8 mouse cellular contexts compared by ENCODE assay signal in genomic region chr5:110770031-110770445, GRCm38 (mm10). TPM values are rescaled to one million over a fixed set of nuclear protein-coding genes. Genes with fewer than 3 reads are reported as not detected.
A peak's percentile ranks its signal among the peaks of the same experiment; 100 is the strongest.
DNase-seq lines count a peak whose midpoint lies in the region; ATAC-seq and TF ChIP-seq lines count a peak whose summit lies in the region.

No protein-coding gene starts in this region.

- H3K36me3 ChIP-seq in kidney, embryonic 14.5 days (ENCODE audit: control insufficient read depth, insufficient read depth, low read length) = peaks cover 19% of the 10 kb centered on the region
- peaks cover 58% of the 10 kb centered on the region for H3K36me3 ChIP-seq in G1E (replicated peaks)
- H3K36me3 ChIP-seq in embryonic facial prominence, embryonic 10.5 days (replicated peaks) = peaks cover 48% of the 10 kb centered on the region
- peaks cover 6% of the 10 kb centered on the region; the same call in 1 of the 2 replicates for H3K36me3 ChIP-seq in hindbrain, postnatal 0 days (ENCODE audit: insufficient read depth, low read length)
- H3K36me3 ChIP-seq in midbrain, embryonic 12.5 days = peaks cover 18% of the 10 kb centered on the region

- peaks cover 11% of the 10 kb centered on the region for H3K4me1 ChIP-seq in kidney, embryonic 14.5 days (ENCODE audit: control insufficient read depth, insufficient read depth, low read length)
- H3K4me1 ChIP-seq in G1E (ENCODE audit: insufficient read depth, low read depth, low read length) = peaks cover 69% of the 10 kb centered on the region
- peaks cover 16% of the 10 kb centered on the region for H3K4me1 ChIP-seq in embryonic facial prominence, embryonic 10.5 days
- H3K4me1 ChIP-seq in hindbrain, postnatal 0 days (ENCODE audit: insufficient read depth, low read length) = peaks cover 5% of the 10 kb centered on the region; the same call in 1 of the 2 replicates
- peaks cover 21% of the 10 kb centered on the region for H3K4me1 ChIP-seq in midbrain, embryonic 12.5 days

- no peaks in the 10 kb centered on the region for H3K9me3 ChIP-seq in kidney, embryonic 14.5 days (ENCODE audit: control insufficient read depth, low read length)
- no peaks in the 10 kb centered on the region for H3K9me3 ChIP-seq in G1E (replicated peaks)
- no peaks in the 10 kb centered on the region for H3K9me3 ChIP-seq in embryonic facial prominence, embryonic 10.5 days
- H3K9me3 ChIP-seq in hindbrain, postnatal 0 days (ENCODE audit: low read length) = no peaks in the 10 kb centered on the region
- H3K9me3 ChIP-seq in midbrain, embryonic 12.5 days = no peaks in the 10 kb centered on the region

- ATAC-seq in kidney, embryonic 14.5 days (ENCODE audit: low FRiP score, low TSS enrichment) = peak; percentile 68
- ATAC-seq in G1E (ENCODE audit: extremely low read depth, insufficient number of reproducible peaks, low FRiP score, poor library complexity, severe bottlenecking) = no peak
- ATAC-seq in hindbrain, postnatal 0 days = peak; percentile 39; the same call in 1 of the 2 replicates
- ATAC-seq in midbrain, embryonic 12.5 days (ENCODE audit: low FRiP score, low read depth) = no peak
- no peak for ATAC-seq in megakaryocyte-erythroid progenitor cell, adult 5-6 weeks (replicated peaks; ENCODE audit: low FRiP score, low TSS enrichment, poor library complexity, severe bottlenecking)

- no peak for DNase-seq in kidney, adult 18-20 months
- peak; percentile 29 for DNase-seq in G1E (ENCODE audit: low spot score)
- no peak for DNase-seq in embryonic facial prominence, embryonic 10.5 days (ENCODE audit: low spot score)
- peak; percentile 75 for DNase-seq in hindbrain, postnatal 0 days (ENCODE audit: low spot score)
- no peak for DNase-seq in adrenal gland, adult 2 months

- H3K4me2 ChIP-seq in kidney, embryonic 14.5 days (replicated peaks; ENCODE audit: low read depth, low read length) = peak overlapping the region; percentile 58
- peak overlapping the region; percentile 69 for H3K4me2 ChIP-seq in hindbrain, postnatal 0 days (ENCODE audit: low read depth, low read length)
- H3K4me2 ChIP-seq in midbrain, embryonic 12.5 days (replicated peaks) = peak overlapping the region; percentile 84

- H3K27ac ChIP-seq in kidney, embryonic 14.5 days (ENCODE audit: low read depth, low read length) = peak overlapping the region; percentile 98
- peak overlapping the region; percentile 94 for H3K27ac ChIP-seq in embryonic facial prominence, embryonic 10.5 days (replicated peaks)
- H3K27ac ChIP-seq in hindbrain, postnatal 0 days = peak overlapping the region; percentile 96
- peak overlapping the region; percentile 96 for H3K27ac ChIP-seq in midbrain, embryonic 12.5 days (replicated peaks)

- TF ChIP-seq CTCF in G1E (IDR thresholded peaks at IDR 0.05; ENCODE audit: low read depth, low read length) = no peak
- no peak for TF ChIP-seq CTCF in hindbrain, postnatal 0 days (IDR thresholded peaks at IDR 0.05; ENCODE audit: low read depth)

- WGBS in kidney, embryonic 14.5 days = under 1% methylated on average over 49 of the region's 58 CpGs
- WGBS in embryonic facial prominence, embryonic 10.5 days = under 1% methylated on average over 58 of the region's 58 CpGs
- WGBS in hindbrain, postnatal 0 days = under 1% methylated on average over 53 of the region's 58 CpGs
- 0% methylated on average over 30 of the region's 58 CpGs for WGBS in midbrain, embryonic 12.5 days

- H3K4me3 ChIP-seq in kidney, embryonic 14.5 days (ENCODE audit: low read length) = peak overlapping the region; percentile 96
- H3K4me3 ChIP-seq in G1E (ENCODE audit: low read depth, low read length) = peak overlapping the region; percentile 93
- peak overlapping the region; percentile 76 for H3K4me3 ChIP-seq in embryonic facial prominence, embryonic 10.5 days
- H3K4me3 ChIP-seq in hindbrain, postnatal 0 days (ENCODE audit: low read length) = peak overlapping the region; percentile 95
- peak overlapping the region; percentile 88 for H3K4me3 ChIP-seq in midbrain, embryonic 12.5 days

- peak overlapping the region; percentile 92 for H3K9ac ChIP-seq in kidney, embryonic 14.5 days (ENCODE audit: low read depth, low read length)
- H3K9ac ChIP-seq in hindbrain, postnatal 0 days (replicated peaks; ENCODE audit: low read length) = peak overlapping the region; percentile 92
- H3K9ac ChIP-seq in midbrain, embryonic 12.5 days (replicated peaks) = peak overlapping the region; percentile 92

- H3K27me3 ChIP-seq in kidney, embryonic 14.5 days (ENCODE audit: control insufficient read depth, insufficient read depth, low read length) = no peaks in the 10 kb centered on the region
- H3K27me3 ChIP-seq in G1E (ENCODE audit: insufficient read depth, low read length) = no peaks in the 10 kb centered on the region
- no peaks in the 10 kb centered on the region for H3K27me3 ChIP-seq in embryonic facial prominence, embryonic 10.5 days (replicated peaks; ENCODE audit: low read depth, poor library complexity, severe bottlenecking)
- H3K27me3 ChIP-seq in hindbrain, postnatal 0 days (ENCODE audit: insufficient read depth, low read length) = no peaks in the 10 kb centered on the region
- H3K27me3 ChIP-seq in midbrain, embryonic 12.5 days = no peaks in the 10 kb centered on the region

RNA-seq across cellular contexts. Expression of gene Ep400, which starts 0.5 kb away (rescaled TPM):
- 30.7 and 56.3 TPM in 2 replicates for polyA plus RNA-seq in kidney, embryonic 14.5 days (2014; fragmentation: Nextera tagmentation; extraction: Ambion mirVana)
- total RNA-seq in G1E (2014; fragmentation: Nextera tagmentation) (162 and 172 TPM in 2 replicates), G1E (2017) (35.4 and 42.0 TPM in 2 replicates)
- 90.5 and 129 TPM in 2 replicates for polyA plus RNA-seq in G1E (2012)
- 57.1 and 67.5 TPM in 2 replicates for polyA plus RNA-seq in embryonic facial prominence, embryonic 10.5 days (2016; fragmentation: Nextera tagmentation; extraction: Ambion mirVana)
- total RNA-seq in hindbrain, postnatal 0 days (2014; rRNA removed) = 63.3 and 66.6 TPM in 2 replicates
- 28.8 and 35.0 TPM in 2 replicates for polyA plus RNA-seq in hindbrain, postnatal 0 days (2015; fragmentation: Nextera tagmentation; extraction: Ambion mirVana)
- polyA plus RNA-seq in midbrain, embryonic 12.5 days (2016; fragmentation: Nextera tagmentation; extraction: Ambion mirVana) = 61.7 and 67.4 TPM in 2 replicates
- 181 and 186 TPM in 2 replicates for total RNA-seq in megakaryocyte-erythroid progenitor cell, adult 5-6 weeks (2014; fragmentation: Nextera tagmentation)
- total RNA-seq in megakaryocyte-erythroid progenitor cell, adult 5-6 weeks (2017) = 56.0 and 71.6 TPM in 2 replicates
- 10 to 100 TPM; 69.1 to 90.6 TPM for total RNA-seq in adrenal gland, adult 2 months (2021)
- 68.3 and 74.6 TPM in 2 replicates for polyA plus RNA-seq in adrenal gland, adult 2 months (2012; rRNA removed)

RNA-seq across cellular contexts. Expression of gene Pus1, which starts 10.4 kb away (rescaled TPM):
- 24.5 and 25.2 TPM in 2 replicates for polyA plus RNA-seq in kidney, embryonic 14.5 days (2014; fragmentation: Nextera tagmentation; extraction: Ambion mirVana)
- total RNA-seq in G1E (2014; fragmentation: Nextera tagmentation) (17.8 and 19.5 TPM in 2 replicates), G1E (2017) (72.6 and 72.9 TPM in 2 replicates)
- polyA plus RNA-seq in G1E (2012) = 143 and 177 TPM in 2 replicates
- 42.2 and 46.0 TPM in 2 replicates for polyA plus RNA-seq in embryonic facial prominence, embryonic 10.5 days (2016; fragmentation: Nextera tagmentation; extraction: Ambion mirVana)
- 14.1 and 15.0 TPM in 2 replicates for total RNA-seq in hindbrain, postnatal 0 days (2014; rRNA removed)
- 20.2 and 21.8 TPM in 2 replicates for polyA plus RNA-seq in hindbrain, postnatal 0 days (2015; fragmentation: Nextera tagmentation; extraction: Ambion mirVana)
- 26.8 and 27.9 TPM in 2 replicates for polyA plus RNA-seq in midbrain, embryonic 12.5 days (2016; fragmentation: Nextera tagmentation; extraction: Ambion mirVana)
- 57.4 and 74.3 TPM in 2 replicates for total RNA-seq in megakaryocyte-erythroid progenitor cell, adult 5-6 weeks (2014; fragmentation: Nextera tagmentation)
- 82.3 and 102 TPM in 2 replicates for total RNA-seq in megakaryocyte-erythroid progenitor cell, adult 5-6 weeks (2017)
- 10 to 100 TPM; 37.0 to 54.3 TPM for total RNA-seq in adrenal gland, adult 2 months (2021)
- 23.1 and 29.4 TPM in 2 replicates for polyA plus RNA-seq in adrenal gland, adult 2 months (2012; rRNA removed)

RNA-seq across cellular contexts. Expression of gene Ulk1, which starts 39.9 kb away (rescaled TPM):
- 33.6 and 34.6 TPM in 2 replicates for polyA plus RNA-seq in kidney, embryonic 14.5 days (2014; fragmentation: Nextera tagmentation; extraction: Ambion mirVana)
- total RNA-seq in G1E (2014; fragmentation: Nextera tagmentation) = 70.7 and 75.9 TPM in 2 replicates
- total RNA-seq in G1E (2017) = 12.9 and 19.0 TPM in 2 replicates
- polyA plus RNA-seq in G1E (2012) = 233 and 256 TPM in 2 replicates
- 25.6 and 27.4 TPM in 2 replicates for polyA plus RNA-seq in embryonic facial prominence, embryonic 10.5 days (2016; fragmentation: Nextera tagmentation; extraction: Ambion mirVana)
- 53.9 and 60.8 TPM in 2 replicates for total RNA-seq in hindbrain, postnatal 0 days (2014; rRNA removed)
- 13.9 and 16.3 TPM in 2 replicates for polyA plus RNA-seq in hindbrain, postnatal 0 days (2015; fragmentation: Nextera tagmentation; extraction: Ambion mirVana)
- 36.5 and 37.5 TPM in 2 replicates for polyA plus RNA-seq in midbrain, embryonic 12.5 days (2016; fragmentation: Nextera tagmentation; extraction: Ambion mirVana)
- 32.2 and 52.2 TPM in 2 replicates for total RNA-seq in megakaryocyte-erythroid progenitor cell, adult 5-6 weeks (2014; fragmentation: Nextera tagmentation)
- 7.8 and 14.8 TPM in 2 replicates for total RNA-seq in megakaryocyte-erythroid progenitor cell, adult 5-6 weeks (2017)
- total RNA-seq in adrenal gland, adult 2 months (2021) = 10 to 100 TPM; 38.1 to 49.7 TPM
- polyA plus RNA-seq in adrenal gland, adult 2 months (2012; rRNA removed) = 71.4 and 95.4 TPM in 2 replicates

Comparison
In these comparisons a context has a peak if more than half of its experiments do, and no peak if none do; other contexts are left out.
1. ATAC-seq: peak in kidney, embryonic 14.5 days (single experiment) and hindbrain, postnatal 0 days (single experiment); none in G1E (single experiment), midbrain, embryonic 12.5 days (single experiment) and megakaryocyte-erythroid progenitor cell, adult 5-6 weeks (single experiment).
2. DNase-seq: peak in G1E (single experiment) and hindbrain, postnatal 0 days (single experiment); none in kidney, adult 18-20 months (single experiment), embryonic facial prominence, embryonic 10.5 days (single experiment) and adrenal gland, adult 2 months (single experiment).
3. Peak in every context shown above with its lines, with median percentiles within 50 percentile points of each other: H3K27ac ChIP-seq, H3K4me2 ChIP-seq, H3K4me3 ChIP-seq and H3K9ac ChIP-seq.